23 mouse cellular contexts compared by ENCODE assay signal in genomic region chr7:111256199-111256598, GRCm38 (mm10).
DNase-seq lines count a peak whose midpoint lies in the region; ATAC-seq and TF ChIP-seq lines count a peak whose summit lies in the region.
"Had no signal": no experiment of that assay in that cellular context is flagged by ENCODE, and none has a peak within 500 bp of the region (broad histone marks: within the 10 kb centered on the region; RNA-seq: fewer than 3 reads in every experiment).

No protein-coding gene starts in this region.

- DNase-seq in kidney, postnatal 0 days (ENCODE audit: low spot score) = no peak
- DNase-seq in kidney, postnatal 25 days = no peak
- DNase-seq in lung, postnatal 0 days (ENCODE audit: low spot score) = no peak
- DNase-seq in lung, postnatal 36 days = no peak
- DNase-seq in ES-CJ7 (ENCODE audit: low read depth, low spot score) = peak; percentile 6
- no peak for DNase-seq in adrenal gland, adult 2 months
- DNase-seq in gastrocnemius, postnatal 25 days = no peak
- DNase-seq: adrenal gland, postnatal 10 days; cerebellum, adult 8-10 months; gastrocnemius, postnatal 36 days; heart, postnatal 4 days; layer of hippocampus, postnatal 36 days; liver; lung, postnatal 14 days; thymus, postnatal 14 days had no signal

- TF ChIP-seq EP300 in lung, postnatal 0 days (IDR thresholded peaks at IDR 0.05) = no peak

- no peaks in the 10 kb centered on the region for H3K9me3 ChIP-seq in kidney, postnatal 0 days (replicated peaks; ENCODE audit: low read length)
- H3K9me3 ChIP-seq in lung, postnatal 0 days (ENCODE audit: low read length) = no peaks in the 10 kb centered on the region
- H3K9me3 ChIP-seq: forebrain, embryonic 15.5 days; heart, embryonic 10.5 days; intestine, embryonic 15.5 days; midbrain, embryonic 15.5 days had no signal

- WGBS in kidney, postnatal 0 days = 55% methylated on average over 2 of the region's 2 CpGs
- 75% methylated on average over 2 of the region's 2 CpGs for WGBS in lung, postnatal 0 days

- peak; percentile 51; the same call in 1 of the 2 replicates for TF ChIP-seq CTCF in kidney, postnatal 0 days (IDR thresholded peaks at IDR 0.05; ENCODE audit: low read depth)
- 0 out of 2 replicates have a peak, but pooled peaks have one; percentile 3 for TF ChIP-seq CTCF in lung, postnatal 0 days (IDR thresholded peaks at IDR 0.05)

- no peaks in the 10 kb centered on the region for H3K36me3 ChIP-seq in kidney, postnatal 0 days (ENCODE audit: insufficient read depth, low read length)
- H3K36me3 ChIP-seq in lung, postnatal 0 days (ENCODE audit: insufficient read depth, low read length) = no peaks in the 10 kb centered on the region
- H3K36me3 ChIP-seq: forebrain, embryonic 15.5 days; heart, embryonic 10.5 days; intestine, embryonic 15.5 days; midbrain, embryonic 15.5 days had no signal

- ATAC-seq in kidney, postnatal 0 days (replicated peaks; ENCODE audit: low FRiP score, low read depth) = no peak
- ATAC-seq in lung, postnatal 0 days = no peak
- 0 out of 2 replicates have a peak, but pooled peaks have one; percentile 30 for ATAC-seq in granulocyte monocyte progenitor cell, adult 5-6 weeks (replicated peaks; ENCODE audit: poor library complexity, severe bottlenecking)
- ATAC-seq: activated CD4-positive, CD25-positive, alpha-beta regulatory T cell, adult 4 months; forebrain, embryonic 15.5 days; intestine, embryonic 15.5 days; midbrain, embryonic 15.5 days had no signal

- H3K27me3 ChIP-seq in kidney, postnatal 0 days (ENCODE audit: insufficient read depth, low read length) = no peaks in the 10 kb centered on the region
- no peaks in the 10 kb centered on the region for H3K27me3 ChIP-seq in lung, postnatal 0 days (replicated peaks; ENCODE audit: insufficient read depth, low read length)
- H3K27me3 ChIP-seq: forebrain, embryonic 15.5 days; intestine, embryonic 15.5 days; midbrain, embryonic 15.5 days had no signal

- no peak overlapping the region for H3K27ac ChIP-seq in kidney, postnatal 0 days
- no peak overlapping the region for H3K27ac ChIP-seq in lung, postnatal 0 days (ENCODE audit: low read length)
- H3K27ac ChIP-seq: forebrain, embryonic 15.5 days; heart, embryonic 10.5 days; hindbrain, embryonic 14.5 days; intestine, embryonic 15.5 days; midbrain, embryonic 15.5 days had no signal

- H3K4me1 ChIP-seq in kidney, postnatal 0 days (replicated peaks; ENCODE audit: insufficient read depth, low read length) = no peaks in the 10 kb centered on the region
- H3K4me1 ChIP-seq in lung, postnatal 0 days (ENCODE audit: insufficient read depth, low read depth, low read length) = no peaks in the 10 kb centered on the region
- H3K4me1 ChIP-seq: forebrain, embryonic 15.5 days; heart, embryonic 10.5 days; megakaryocyte, embryonic 14.5 days; midbrain, embryonic 15.5 days had no signal

- H3K4me2 ChIP-seq in kidney, postnatal 0 days (ENCODE audit: low read length) = no peak overlapping the region
- H3K4me2 ChIP-seq in lung, postnatal 0 days (replicated peaks; ENCODE audit: low read depth, low read length) = no peak overlapping the region
- H3K4me2 ChIP-seq: forebrain, embryonic 15.5 days; hindbrain, embryonic 14.5 days; intestine, embryonic 15.5 days; midbrain, embryonic 15.5 days had no signal

- H3K4me3 ChIP-seq in kidney, postnatal 0 days (replicated peaks; ENCODE audit: low read depth, low read length) = no peak overlapping the region
- H3K4me3 ChIP-seq in lung, postnatal 0 days (ENCODE audit: low read depth, low read length) = no peak overlapping the region
- H3K4me3 ChIP-seq: forebrain, embryonic 15.5 days; heart, embryonic 10.5 days; intestine, embryonic 15.5 days; megakaryocyte, embryonic 14.5 days; midbrain, embryonic 15.5 days had no signal

- no peak overlapping the region for H3K9ac ChIP-seq in kidney, postnatal 0 days (ENCODE audit: low read depth, low read length)
- no peak overlapping the region for H3K9ac ChIP-seq in lung, postnatal 0 days (replicated peaks; ENCODE audit: low read depth)
- H3K9ac ChIP-seq: forebrain, embryonic 15.5 days; hindbrain, embryonic 14.5 days; intestine, embryonic 15.5 days; midbrain, embryonic 15.5 days had no signal
